Mouse (Mus musculus) liver, postnatal 0 days (tissue): ENCODE measurements around the gene Yars.

ENCODE experiments used
- CTCF ChIP-seq: sonication (generic); IDR thresholded peaks from 2 replicates; pipeline ENCODE4 v1.5.1; 2016; ENCODE audit warnings: antibody characterized with exemption, low read depth
- EP300 ChIP-seq: IDR thresholded peaks from 2 replicates; pipeline ENCODE4 v1.6.1; 2016; ENCODE audit warnings: antibody characterized with exemption, low read depth, mild to moderate bottlenecking

- no peak for TF ChIP-seq CTCF
- no peak for TF ChIP-seq EP300
Observed at GRCm38 (mm10) chr4:129242761-129243160, 53.2 kb downstream of the Yars start.
